Mouse (Mus musculus) left cerebral cortex, adult 6 months (tissue): ENCODE data around the gene Soga1. TPM values are rescaled to one million over a fixed set of nuclear protein-coding genes. Genes with fewer than 3 reads are reported as not detected.

Source experiments
- long read RNA-seq, 2 experiments: library from polyadenylated mRNA; unstranded; transcript quantifications; one replicate each; pipeline ENCODE4 v2.0.0; 2019 to 2020
- polyA plus RNA-seq: library from polyadenylated mRNA; unstranded; fragments of <200 nt; fragmentation: Nextera tagmentation; gene quantifications from 2 replicates; pipeline ENCODE4 v1.2.3, GENCODE M21; 2021

Soga1 gene
- polyA plus RNA-seq, result 1.1 and 2.2 TPM in 2 replicates
- long read RNA-seq, experiment 1, partial matches to known transcripts, result 3 of 3 reads
- long read RNA-seq, experiment 1, other reads (novel, unspliced or antisense), result 0 of 3 reads
- long read RNA-seq, experiment 2, partial matches to known transcripts, result 0 of 1 reads
- long read RNA-seq, experiment 2, other reads (novel, unspliced or antisense), result 1 of 1 reads

DNA sequence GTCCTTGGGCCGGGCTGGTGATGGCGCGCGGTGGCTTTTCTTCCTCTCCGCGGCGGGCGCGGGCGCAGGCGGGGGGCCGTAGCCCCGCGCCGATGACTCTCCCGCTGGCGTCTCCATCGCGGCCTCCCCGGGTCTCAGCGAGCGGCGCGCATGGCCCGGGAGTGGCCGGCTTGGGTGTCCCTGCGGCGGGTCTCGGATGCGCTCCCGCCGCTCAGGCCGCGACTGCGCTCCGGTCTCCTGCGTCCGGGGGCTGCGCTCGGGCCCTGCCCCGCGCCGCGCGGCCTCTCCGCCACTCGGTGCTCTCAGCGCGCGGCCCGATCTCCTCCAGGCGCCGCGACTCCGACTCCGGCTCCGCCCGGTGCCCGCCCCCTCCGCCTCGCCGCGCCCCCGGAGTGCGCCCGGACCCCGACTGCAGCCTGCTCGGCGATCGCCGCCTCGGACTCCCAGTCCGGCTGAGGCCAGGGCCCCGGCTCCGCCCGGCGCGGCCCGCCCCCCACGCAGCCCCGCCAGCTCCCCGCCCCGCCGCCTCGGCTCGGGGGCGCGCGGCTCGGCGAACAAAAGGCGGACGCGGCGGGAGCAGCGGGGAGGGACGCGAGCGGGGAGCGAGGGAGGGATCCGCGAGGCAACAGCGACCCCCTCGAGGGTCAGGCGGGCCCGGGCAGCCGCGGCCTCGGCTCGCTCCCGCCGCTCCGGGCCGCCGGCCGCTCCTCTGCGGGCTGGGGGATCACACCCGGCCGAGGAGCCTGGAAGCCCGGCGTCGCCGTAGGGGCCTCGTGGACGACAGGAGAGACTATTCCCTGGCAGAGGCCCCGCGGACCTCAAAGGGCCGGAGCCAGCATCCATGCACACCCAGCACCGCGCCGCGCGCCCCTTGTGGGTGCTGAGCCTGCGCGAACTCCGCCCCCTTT lies at the start of gene Soga1:
TSS of gene Soga1 (minus strand) at position 462 of the 908 bp plus-strand sequence.

DNA sequence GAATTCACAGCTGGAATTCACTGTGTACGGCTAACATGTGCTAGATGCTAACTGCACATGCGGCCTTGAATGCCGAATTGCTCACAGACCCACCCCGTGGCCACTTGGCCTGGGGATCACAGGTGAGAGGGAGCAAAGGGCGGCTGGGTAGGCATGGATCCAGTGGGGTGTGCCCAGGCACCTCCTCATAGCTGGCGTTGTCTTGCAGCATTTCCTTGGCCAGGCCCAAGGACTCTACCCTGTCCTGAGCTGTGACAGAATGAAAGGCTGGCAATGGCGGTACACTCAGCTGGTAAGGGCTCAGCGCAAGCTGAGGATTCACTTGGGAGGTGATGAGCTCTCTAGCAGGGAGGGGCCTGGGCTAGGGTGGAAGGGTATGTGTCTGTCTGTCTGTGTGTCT lies 7.7 kb upstream of the Soga1 start, which contains the start of gene Tldc2:
TSS of gene Tldc2 (plus strand) at position 260 of the 400 bp plus-strand sequence.

DNA sequence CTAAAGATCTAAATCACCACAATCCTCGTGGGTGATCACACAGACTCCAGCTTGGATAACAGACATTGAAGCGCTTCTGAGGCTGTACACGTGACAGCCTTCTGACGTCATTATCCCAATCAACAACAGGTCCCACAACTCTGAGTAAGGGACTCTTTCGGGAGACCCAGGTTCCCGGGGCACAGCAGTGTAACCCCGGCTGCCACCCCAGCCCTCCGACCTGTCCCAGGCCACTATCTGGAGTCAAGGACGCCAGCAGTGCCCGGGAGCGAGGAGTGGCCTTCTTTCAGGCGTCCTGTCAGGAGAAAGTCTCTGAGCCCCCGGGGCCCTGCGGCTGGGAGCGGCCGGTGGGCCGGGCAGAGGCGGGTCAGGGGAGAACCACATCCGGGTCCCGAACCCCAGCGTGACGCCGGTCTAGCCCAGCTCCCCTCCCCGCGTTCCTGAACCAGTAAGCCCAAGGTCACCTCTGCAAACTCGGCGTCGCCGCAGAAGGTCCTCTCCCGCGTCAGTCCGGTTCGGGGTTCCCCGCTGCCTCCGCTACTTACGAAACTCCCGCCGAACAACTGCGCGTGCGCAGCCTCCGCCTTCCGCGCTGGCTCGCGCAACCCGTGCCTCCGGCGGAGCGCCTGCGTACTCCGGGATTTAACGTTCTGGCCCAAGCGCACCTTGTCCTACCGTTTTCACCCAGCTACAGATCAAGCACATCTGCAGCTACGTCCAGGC lies 72.4 kb downstream of the Soga1 start, which contains the start of gene Dsn1:
TSS of gene Dsn1 (minus strand) at position 644 of the 723 bp plus-strand sequence.

DNA sequence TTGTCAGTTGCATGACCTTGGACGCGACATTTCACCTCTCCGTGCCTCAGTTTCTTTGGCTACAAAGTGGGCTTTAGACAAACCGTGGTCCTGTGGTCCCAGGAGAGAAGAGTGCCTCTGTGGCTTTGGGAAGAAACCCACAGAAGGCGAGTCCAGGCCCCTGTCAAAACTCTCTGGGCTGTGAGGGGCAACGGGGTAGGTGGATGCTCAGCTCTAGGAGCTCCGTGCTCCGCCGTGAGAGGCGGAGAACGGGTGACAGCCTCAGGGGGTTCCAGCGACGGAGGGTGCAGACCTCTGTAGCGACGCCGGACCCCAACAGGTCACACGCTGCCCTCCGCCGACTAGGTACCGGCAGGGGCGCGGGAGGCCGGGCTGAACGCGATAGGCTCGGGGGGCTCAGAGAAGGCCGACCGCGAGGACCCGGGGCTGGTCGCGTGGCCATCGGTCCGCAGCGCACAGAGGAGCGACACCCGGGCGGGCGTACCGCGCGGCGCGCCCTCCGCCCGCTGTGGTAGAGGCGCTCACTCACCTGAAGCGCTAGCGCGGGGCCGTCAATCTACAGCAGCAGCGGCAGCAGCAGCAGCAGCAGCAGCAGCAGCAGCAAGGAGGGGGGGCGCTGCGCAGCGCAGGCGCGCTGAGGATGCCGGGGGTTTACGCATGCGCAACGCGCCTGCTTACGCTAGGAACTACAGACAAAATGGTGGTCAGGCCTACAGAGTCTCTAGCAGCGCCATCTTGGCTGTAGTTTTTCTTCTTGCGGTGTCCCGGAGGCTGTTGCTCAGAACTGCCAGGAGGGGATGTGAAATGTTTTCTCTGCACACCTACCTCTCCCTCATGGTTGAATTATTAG lies 87.4 kb downstream of the Soga1 start, which contains the start of gene Ndrg3:
TSS of gene Ndrg3 (minus strand) at position 587 of the 850 bp plus-strand sequence.

Other genes with a start within 250 kb of the Soga1 start
- 0.25 and 0.63 TPM in 2 replicates for gene Tgif2, start 239.2 kb downstream of the Soga1 start, polyA plus RNA-seq
- 0.19 and 0.25 TPM in 2 replicates for gene 4930518I15Rik, start 221.3 kb downstream of the Soga1 start, polyA plus RNA-seq
- 51.9 and 153 TPM in 2 replicates for gene Rab5if, start 216.1 kb downstream of the Soga1 start, polyA plus RNA-seq
- gene Sla2, start 192.1 kb downstream of the Soga1 start, polyA plus RNA-seq, result 0.65 and 0.72 TPM in 2 replicates
- gene Ndrg3, start 87.2 kb downstream of the Soga1 start, polyA plus RNA-seq, result 642 and 643 TPM in 2 replicates
- gene Dsn1, start 72.1 kb downstream of the Soga1 start, polyA plus RNA-seq, result 2.4 and 3.3 TPM in 2 replicates
- not detected in 2 replicates for gene Tldc2, start 7.8 kb upstream of the Soga1 start, polyA plus RNA-seq
- gene Samhd1, start 56.0 kb upstream of the Soga1 start, polyA plus RNA-seq, result 3.0 and 4.1 TPM in 2 replicates
- gene Rbl1, start 125.3 kb upstream of the Soga1 start, polyA plus RNA-seq, result 0.32 and 0.51 TPM in 2 replicates
- 124 and 158 TPM in 2 replicates for gene Rpn2, start 199.8 kb upstream of the Soga1 start, polyA plus RNA-seq
- 0.07 and 0.10 TPM in 2 replicates for gene Mroh8, start 200.3 kb upstream of the Soga1 start, polyA plus RNA-seq